Mouse (Mus musculus): ENCODE results near the gene Dmc1.

Dmc1 gene

GRCm38 (mm10) chr15:79562417-79562816 is 42.5 kb downstream of the Dmc1 start:
- DNase-seq (ENCODE audit: low spot score in 2 of 2): no peak

GRCm38 (mm10) chr15:79559649-79560048 is 45.3 kb downstream of the Dmc1 start:
- no peak for DNase-seq (ENCODE audit: low spot score in 2 of 2)

GRCm38 (mm10) chr15:79552566-79552965 is 52.3 kb downstream of the Dmc1 start:
- no peak for DNase-seq (ENCODE audit: low spot score in 2 of 2)

GRCm38 (mm10) chr15:79548226-79548625 is 56.7 kb downstream of the Dmc1 start:
- no peak for DNase-seq (ENCODE audit: low spot score in 2 of 2)

GRCm38 (mm10) chr15:79547289-79547820 is 57.6 kb downstream of the Dmc1 start:
- no peak for DNase-seq (ENCODE audit: low spot score in 2 of 2)

GRCm38 (mm10) chr15:79546410-79547288 is 58.3 kb downstream of the Dmc1 start, which contains the start of gene Ddx17:
Ddx17 (minus strand) TSS chr15:79546741.
- peak; percentile 96 to 99 for DNase-seq (ENCODE audit: low spot score in 2 of 2)

GRCm38 (mm10) chr15:79545921-79546399 is 58.9 kb downstream of the Dmc1 start:
- peak in 1 of 2 experiments; percentile 50 for DNase-seq (ENCODE audit: low spot score in 2 of 2)

GRCm38 (mm10) chr15:79545496-79545895 is 59.4 kb downstream of the Dmc1 start:
- no peak for DNase-seq (ENCODE audit: low spot score in 2 of 2)

GRCm38 (mm10) chr15:79543968-79544367 is 60.9 kb downstream of the Dmc1 start:
- DNase-seq (ENCODE audit: low spot score in 2 of 2): no peak

GRCm38 (mm10) chr15:79533796-79534195 is 71.1 kb downstream of the Dmc1 start:
- no peak for DNase-seq (ENCODE audit: low spot score in 2 of 2)

- DNase-seq (ENCODE audit: low spot score in 2 of 2): no peak
Measured at GRCm38 (mm10) chr15:79529935-79530334, 75.0 kb downstream of the Dmc1 start.

GRCm38 (mm10) chr15:79527991-79528639 is 76.8 kb downstream of the Dmc1 start:
- DNase-seq (ENCODE audit: low spot score in 2 of 2): no peak

- DNase-seq (ENCODE audit: low spot score in 2 of 2): no peak
Measured at GRCm38 (mm10) chr15:79527192-79527591, 77.7 kb downstream of the Dmc1 start.

- no peak for DNase-seq (ENCODE audit: low spot score in 2 of 2)
Measured at GRCm38 (mm10) chr15:79525979-79526768, 78.7 kb downstream of the Dmc1 start.

GRCm38 (mm10) chr15:79525564-79525963 is 79.3 kb downstream of the Dmc1 start:
- DNase-seq (ENCODE audit: low spot score in 2 of 2): no peak

GRCm38 (mm10) chr15:79519400-79520220 is 85.3 kb downstream of the Dmc1 start:
- DNase-seq (ENCODE audit: low spot score in 2 of 2): no peak

GRCm38 (mm10) chr15:79518571-79518970 is 86.3 kb downstream of the Dmc1 start:
- no peak for DNase-seq (ENCODE audit: low spot score in 2 of 2)

GRCm38 (mm10) chr15:79517710-79518109 is 87.2 kb downstream of the Dmc1 start:
- DNase-seq (ENCODE audit: low spot score in 2 of 2): no peak

GRCm38 (mm10) chr15:79516171-79517096 is 88.5 kb downstream of the Dmc1 start, which contains the start of gene Kdelr3:
Kdelr3 (plus strand) TSS chr15:79516411.
- no peak for DNase-seq (ENCODE audit: low spot score in 2 of 2)

- DNase-seq (ENCODE audit: low spot score in 2 of 2): no peak
Measured at GRCm38 (mm10) chr15:79513940-79514339, 91.0 kb downstream of the Dmc1 start.

Data from spleen, postnatal 14 days (tissue).